ENCODE assay signal across 8 mouse cellular contexts in genomic region chr2:30599621-30600020, GRCm38 (mm10). TPM values are rescaled to one million over a fixed set of nuclear protein-coding genes. Genes with fewer than 3 reads are reported as not detected.
DNase-seq lines count a peak whose midpoint lies in the region; ATAC-seq and TF ChIP-seq lines count a peak whose summit lies in the region.
"Had no signal": no experiment of that assay in that cellular context is flagged by ENCODE, and none has a peak within 500 bp of the region (broad histone marks: within the 10 kb centered on the region; RNA-seq: fewer than 3 reads in every experiment).

No protein-coding gene starts in this region.

- TF ChIP-seq CTCF in stomach, postnatal 0 days (IDR thresholded peaks at IDR 0.05; ENCODE audit: low read depth) = no peak

- TF ChIP-seq EP300 in stomach, postnatal 0 days (optimal IDR thresholded peaks at IDR 0.05) = no peak

- no peak overlapping the region for H3K4me2 ChIP-seq in hindbrain, embryonic 14.5 days (replicated peaks)
- H3K4me2 ChIP-seq in stomach, embryonic 15.5 days = no peak overlapping the region
- H3K4me2 ChIP-seq in stomach, postnatal 0 days (replicated peaks; ENCODE audit: low read depth) = no peak overlapping the region
- H3K4me2 ChIP-seq in embryonic facial prominence, embryonic 12.5 days (replicated peaks) = no peak overlapping the region
- no peak overlapping the region for H3K4me2 ChIP-seq in stomach, embryonic 16.5 days (ENCODE audit: low read depth, low read length)
- no peak overlapping the region for H3K4me2 ChIP-seq in midbrain, embryonic 13.5 days (replicated peaks)

- no peak overlapping the region for H3K4me3 ChIP-seq in hindbrain, embryonic 10.5 days
- no peak overlapping the region for H3K4me3 ChIP-seq in hindbrain, embryonic 14.5 days (replicated peaks; ENCODE audit: low read length)
- no peak overlapping the region for H3K4me3 ChIP-seq in stomach, embryonic 15.5 days (replicated peaks)
- no peak overlapping the region for H3K4me3 ChIP-seq in stomach, postnatal 0 days (ENCODE audit: low read depth, low read length)
- no peak overlapping the region for H3K4me3 ChIP-seq in embryonic facial prominence, embryonic 12.5 days
- H3K4me3 ChIP-seq in stomach, embryonic 16.5 days (replicated peaks; ENCODE audit: low read length) = no peak overlapping the region
- no peak overlapping the region for H3K4me3 ChIP-seq in midbrain, embryonic 13.5 days (replicated peaks)

- no peak for DNase-seq in hindbrain, embryonic 10.5 days (ENCODE audit: low spot score)
- DNase-seq in hindbrain, embryonic 14.5 days (ENCODE audit: low spot score) = no peak
- no peak for DNase-seq in stomach, postnatal 0 days (ENCODE audit: low spot score)
- DNase-seq: thymus, postnatal 36 days had no signal

- WGBS in hindbrain, embryonic 10.5 days = 69% methylated on average over 3 of the region's 3 CpGs
- WGBS in hindbrain, embryonic 14.5 days = 61% methylated on average over 3 of the region's 3 CpGs
- WGBS in stomach, embryonic 15.5 days = 53% methylated on average over 3 of the region's 3 CpGs
- WGBS in stomach, postnatal 0 days = 41% methylated on average over 3 of the region's 3 CpGs
- WGBS in embryonic facial prominence, embryonic 12.5 days = 70% methylated on average over 3 of the region's 3 CpGs
- 44% methylated on average over 3 of the region's 3 CpGs for WGBS in stomach, embryonic 16.5 days
- 68% methylated on average over 3 of the region's 3 CpGs for WGBS in midbrain, embryonic 13.5 days

- no peak for ATAC-seq in hindbrain, embryonic 14.5 days (ENCODE audit: low FRiP score)
- ATAC-seq in stomach, embryonic 15.5 days (ENCODE audit: insufficient read depth, low FRiP score, low read depth) = no peak
- no peak for ATAC-seq in stomach, postnatal 0 days (ENCODE audit: low FRiP score, low TSS enrichment)
- ATAC-seq in embryonic facial prominence, embryonic 12.5 days (ENCODE audit: insufficient number of reproducible peaks, insufficient read depth, low FRiP score, low TSS enrichment) = no peak
- ATAC-seq in stomach, embryonic 16.5 days (ENCODE audit: insufficient read depth, low FRiP score) = no peak
- no peak for ATAC-seq in midbrain, embryonic 13.5 days

- peak overlapping the region; percentile 86; the same call in 1 of the 2 replicates for H3K27ac ChIP-seq in hindbrain, embryonic 10.5 days
- no peak overlapping the region for H3K27ac ChIP-seq in hindbrain, embryonic 14.5 days
- H3K27ac ChIP-seq in stomach, embryonic 15.5 days = peak overlapping the region; percentile 87; the same call in 1 of the 2 replicates
- no peak overlapping the region for H3K27ac ChIP-seq in stomach, postnatal 0 days (replicated peaks)
- H3K27ac ChIP-seq in embryonic facial prominence, embryonic 12.5 days = peak overlapping the region; percentile 97
- H3K27ac ChIP-seq in stomach, embryonic 16.5 days (ENCODE audit: low read length) = 0 out of 2 replicates have a peak overlapping the region, but pooled peaks have one; percentile 91
- no peak overlapping the region for H3K27ac ChIP-seq in midbrain, embryonic 13.5 days

- peaks cover 66% of the 10 kb centered on the region for H3K4me1 ChIP-seq in hindbrain, embryonic 10.5 days (replicated peaks)
- H3K4me1 ChIP-seq in hindbrain, embryonic 14.5 days (replicated peaks; ENCODE audit: control insufficient read depth, insufficient read depth, low read length) = peaks cover 24% of the 10 kb centered on the region
- peaks cover 41% of the 10 kb centered on the region for H3K4me1 ChIP-seq in stomach, embryonic 15.5 days
- peaks cover 8% of the 10 kb centered on the region; the same call in 1 of the 2 replicates for H3K4me1 ChIP-seq in stomach, postnatal 0 days (replicated peaks; ENCODE audit: control insufficient read depth, insufficient read depth)
- H3K4me1 ChIP-seq in embryonic facial prominence, embryonic 12.5 days = peaks cover 45% of the 10 kb centered on the region
- H3K4me1 ChIP-seq in stomach, embryonic 16.5 days (ENCODE audit: control insufficient read depth, insufficient read depth, low read length) = peaks cover 36% of the 10 kb centered on the region
- peaks cover 53% of the 10 kb centered on the region for H3K4me1 ChIP-seq in midbrain, embryonic 13.5 days (replicated peaks)

- no peaks in the 10 kb centered on the region for H3K9me3 ChIP-seq in hindbrain, embryonic 10.5 days
- H3K9me3 ChIP-seq in hindbrain, embryonic 14.5 days (ENCODE audit: control insufficient read depth, low read length) = no peaks in the 10 kb centered on the region
- H3K9me3 ChIP-seq in stomach, embryonic 15.5 days = no peaks in the 10 kb centered on the region
- no peaks in the 10 kb centered on the region for H3K9me3 ChIP-seq in stomach, postnatal 0 days (ENCODE audit: control insufficient read depth, low read length)
- no peaks in the 10 kb centered on the region for H3K9me3 ChIP-seq in embryonic facial prominence, embryonic 12.5 days
- no peaks in the 10 kb centered on the region for H3K9me3 ChIP-seq in stomach, embryonic 16.5 days (replicated peaks; ENCODE audit: control insufficient read depth, low read length)
- no peaks in the 10 kb centered on the region for H3K9me3 ChIP-seq in midbrain, embryonic 13.5 days

- peaks cover 19% of the 10 kb centered on the region for H3K27me3 ChIP-seq in hindbrain, embryonic 10.5 days (ENCODE audit: insufficient read depth, poor library complexity, severe bottlenecking)
- H3K27me3 ChIP-seq in hindbrain, embryonic 14.5 days (ENCODE audit: control insufficient read depth, insufficient read depth, low read length) = no peaks in the 10 kb centered on the region
- H3K27me3 ChIP-seq in stomach, embryonic 15.5 days (replicated peaks) = no peaks in the 10 kb centered on the region
- H3K27me3 ChIP-seq in stomach, postnatal 0 days (ENCODE audit: control insufficient read depth, insufficient read depth, low read length) = no peaks in the 10 kb centered on the region
- no peaks in the 10 kb centered on the region for H3K27me3 ChIP-seq in embryonic facial prominence, embryonic 12.5 days
- no peaks in the 10 kb centered on the region for H3K27me3 ChIP-seq in stomach, embryonic 16.5 days (ENCODE audit: control insufficient read depth, insufficient read depth, low read length)
- no peaks in the 10 kb centered on the region for H3K27me3 ChIP-seq in midbrain, embryonic 13.5 days

- H3K9ac ChIP-seq in hindbrain, embryonic 14.5 days = no peak overlapping the region
- no peak overlapping the region for H3K9ac ChIP-seq in stomach, embryonic 15.5 days
- H3K9ac ChIP-seq in stomach, postnatal 0 days (ENCODE audit: low read length) = no peak overlapping the region
- H3K9ac ChIP-seq in embryonic facial prominence, embryonic 12.5 days = no peak overlapping the region
- no peak overlapping the region for H3K9ac ChIP-seq in stomach, embryonic 16.5 days (ENCODE audit: low read length)
- no peak overlapping the region for H3K9ac ChIP-seq in midbrain, embryonic 13.5 days (replicated peaks)

- H3K36me3 ChIP-seq in hindbrain, embryonic 10.5 days = no peaks in the 10 kb centered on the region
- H3K36me3 ChIP-seq in hindbrain, embryonic 14.5 days (replicated peaks; ENCODE audit: control insufficient read depth, insufficient read depth) = no peaks in the 10 kb centered on the region
- H3K36me3 ChIP-seq in stomach, embryonic 15.5 days = no peaks in the 10 kb centered on the region
- no peaks in the 10 kb centered on the region for H3K36me3 ChIP-seq in stomach, postnatal 0 days (ENCODE audit: control insufficient read depth, insufficient read depth, low read length)
- no peaks in the 10 kb centered on the region for H3K36me3 ChIP-seq in embryonic facial prominence, embryonic 12.5 days
- H3K36me3 ChIP-seq in stomach, embryonic 16.5 days (ENCODE audit: control insufficient read depth, insufficient read depth, low read length) = no peaks in the 10 kb centered on the region
- no peaks in the 10 kb centered on the region for H3K36me3 ChIP-seq in midbrain, embryonic 13.5 days

RNA-seq across cellular contexts. Expression of gene Cstad, which starts 4.8 kb away (rescaled TPM):
- 0.33 and 0.47 TPM in 2 replicates for polyA plus RNA-seq in hindbrain, embryonic 10.5 days (2016; fragmentation: Nextera tagmentation; extraction: Ambion mirVana)
- 1.6 TPM in 1 of 2 replicates, not detected in the other for polyA plus RNA-seq in hindbrain, embryonic 14.5 days (2014; fragmentation: Nextera tagmentation; extraction: Ambion mirVana)
- polyA plus RNA-seq in stomach, embryonic 15.5 days (2015; fragmentation: Nextera tagmentation; extraction: Ambion mirVana) = 0.71 and 0.72 TPM in 2 replicates
- 0.57 and 0.63 TPM in 2 replicates for polyA plus RNA-seq in stomach, postnatal 0 days (2015; fragmentation: Nextera tagmentation; extraction: Ambion mirVana)
- polyA plus RNA-seq in embryonic facial prominence, embryonic 12.5 days (2016; fragmentation: Nextera tagmentation; extraction: Ambion mirVana) = 0.57 and 1.4 TPM in 2 replicates
- polyA plus RNA-seq in stomach, embryonic 16.5 days (2015; fragmentation: Nextera tagmentation; extraction: Ambion mirVana) = 0.34 and 1.1 TPM in 2 replicates
- polyA plus RNA-seq in midbrain, embryonic 13.5 days (2015; fragmentation: Nextera tagmentation; extraction: Ambion mirVana) = 0.27 and 0.43 TPM in 2 replicates

Comparison
In these comparisons a context has a peak if more than half of its experiments do, and no peak if none do; other contexts are left out.
1. H3K27ac ChIP-seq: peak in hindbrain, embryonic 10.5 days (single experiment), stomach, embryonic 15.5 days (single experiment), embryonic facial prominence, embryonic 12.5 days (single experiment) and stomach, embryonic 16.5 days (single experiment); none in hindbrain, embryonic 14.5 days (single experiment), stomach, postnatal 0 days (single experiment) and midbrain, embryonic 13.5 days (single experiment).